Mouse (Mus musculus): Measurements from ENCODE around the gene Psmf1.

GRCm38 (mm10) chr2:151701231-151702145, 42.5 kb downstream of the Psmf1 start, which contains the start of gene Tmem74b:
- TF ChIP-seq CTCF (IDR thresholded peaks at IDR 0.05; ENCODE audit: borderline replicate concordance, insufficient read depth, low read depth, low read length) (no peak), POLR2A (IDR thresholded peaks at IDR 0.05; ENCODE audit: borderline replicate concordance, insufficient read depth, low read length) (no peak)
